Mouse (Mus musculus) kidney, adult 11 months (tissue): Measurements from ENCODE around the gene Srsf6.
"Not testable (repeated sequence)": the region's sequence is repeated elsewhere in the genome, so short reads cannot be mapped to it uniquely, and the experiment has no call there.

Source experiments
- DNase-seq: peaks from one replicate; pipeline ENCODE4 v3.0.0; 2022

The Srsf6 gene

GRCm38 (mm10) chr2:162931123-162931673 is at the start of gene Srsf6:
Gene Srsf6 (plus strand): TSS chr2:162931528.
- peak; percentile 92 for DNase-seq

GRCm38 (mm10) chr2:162884101-162884500 is 47.2 kb upstream of the Srsf6 start:
- DNase-seq, result no peak

GRCm38 (mm10) chr2:162887121-162887520 is 44.2 kb upstream of the Srsf6 start:
- DNase-seq, result no peak

- DNase-seq, result no peak
Measured at GRCm38 (mm10) chr2:162888677-162889076, 42.7 kb upstream of the Srsf6 start.

GRCm38 (mm10) chr2:162889191-162889590 is 42.1 kb upstream of the Srsf6 start:
- DNase-seq, result no peak

- DNase-seq, result no peak
Measured at GRCm38 (mm10) chr2:162889731-162890130, 41.6 kb upstream of the Srsf6 start.

- not testable (repeated sequence) for DNase-seq
Measured at GRCm38 (mm10) chr2:162892979-162893378, 38.3 kb upstream of the Srsf6 start.

- DNase-seq, result not testable (repeated sequence)
Measured at GRCm38 (mm10) chr2:162899256-162899655, 32.1 kb upstream of the Srsf6 start.

- no peak for DNase-seq
Measured at GRCm38 (mm10) chr2:162899880-162900589, 31.3 kb upstream of the Srsf6 start.

GRCm38 (mm10) chr2:162900590-162900916 is 30.8 kb upstream of the Srsf6 start:
- no peak for DNase-seq

GRCm38 (mm10) chr2:162905902-162906301 is 25.4 kb upstream of the Srsf6 start:
- DNase-seq, result peak; percentile 88

- peak; percentile 72 for DNase-seq
Measured at GRCm38 (mm10) chr2:162908052-162908491, 23.3 kb upstream of the Srsf6 start.

- DNase-seq, result no peak
Measured at GRCm38 (mm10) chr2:162914040-162914439, 17.3 kb upstream of the Srsf6 start.

- DNase-seq, result no peak
Measured at GRCm38 (mm10) chr2:162914519-162914918, 16.8 kb upstream of the Srsf6 start.

- no peak for DNase-seq
Measured at GRCm38 (mm10) chr2:162919926-162920325, 11.4 kb upstream of the Srsf6 start.

GRCm38 (mm10) chr2:162922183-162922582 is 9.1 kb upstream of the Srsf6 start:
- DNase-seq, result no peak

GRCm38 (mm10) chr2:162922834-162923233 is 8.5 kb upstream of the Srsf6 start:
- DNase-seq, result no peak

GRCm38 (mm10) chr2:162924126-162924525 is 7.2 kb upstream of the Srsf6 start:
- no peak for DNase-seq

GRCm38 (mm10) chr2:162927918-162928585 is 3.3 kb upstream of the Srsf6 start:
- DNase-seq, result no peak

GRCm38 (mm10) chr2:162929704-162930103 is 1.6 kb upstream of the Srsf6 start:
- no peak for DNase-seq

GRCm38 (mm10) chr2:162930516-162931122 is 709 bp upstream of the Srsf6 start:
- DNase-seq, result no peak

- peak; percentile 66 for DNase-seq
Measured at GRCm38 (mm10) chr2:162931674-162932650, 634 bp downstream of the Srsf6 start.

- DNase-seq, result peak; percentile 37
Measured at GRCm38 (mm10) chr2:162932706-162933105, 1.4 kb downstream of the Srsf6 start.
